Mouse (Mus musculus) cortical plate, adult 2 months (tissue): ENCODE measurements around the gene Ccdc34.

ENCODE experiments used
- CTCF ChIP-seq: fragments of 200-500 bp; IDR thresholded peaks from 2 replicates; pipeline ENCODE4 v1.5.1; 2011; ENCODE audit warnings: mild to moderate bottlenecking, control low read depth, low read length; ENCODE audit not compliant: insufficient read depth; ENCODE audit errors: extremely low read depth
- POLR2A ChIP-seq: fragments of 200-500 bp; IDR thresholded peaks from 2 replicates; pipeline ENCODE4 v1.6.1; 2011; ENCODE audit warnings: mild to moderate bottlenecking, low read length, control low read depth; ENCODE audit not compliant: insufficient read depth; ENCODE audit errors: extremely low read depth

GRCm38 (mm10) chr2:110182795-110183486, 165.3 kb downstream of the Ccdc34 start:
- no peak for TF ChIP-seq CTCF
- TF ChIP-seq POLR2A: no peak
